Mouse (Mus musculus): ENCODE measurements around the gene Nectin3. TPM values are rescaled to one million over a fixed set of nuclear protein-coding genes. Genes with fewer than 3 reads are reported as not detected.

Nectin3 gene
- polyA plus RNA-seq, 1 experiment from 2014 or later, result 56.6 TPM

- no peak for DNase-seq (ENCODE audit: low spot score)
- H3K27me3 ChIP-seq (replicated peaks; ENCODE audit: insufficient read depth, low read length), result no peaks in the 10 kb centered on the region
- no peaks in the 10 kb centered on the region for H3K9me3 ChIP-seq (ENCODE audit: low read length)
- TF ChIP-seq EP300 (IDR thresholded peaks at IDR 0.05), result no peak
- no peak for TF ChIP-seq CTCF (IDR thresholded peaks at IDR 0.05)
- 93% methylated on average over 15 of the region's 15 CpGs for WGBS
- ATAC-seq, result no peak
- H3K4me2 ChIP-seq (replicated peaks; ENCODE audit: low read depth, low read length), result no peak overlapping the region
- H3K9ac ChIP-seq (replicated peaks; ENCODE audit: low read depth), result no peak overlapping the region
- no peaks in the 10 kb centered on the region for H3K36me3 ChIP-seq (ENCODE audit: insufficient read depth, low read length)
- no peak overlapping the region for H3K4me3 ChIP-seq (ENCODE audit: low read depth, low read length)
- H3K4me1 ChIP-seq (ENCODE audit: insufficient read depth, low read depth, low read length), result no peaks in the 10 kb centered on the region
- no peak overlapping the region for H3K27ac ChIP-seq (ENCODE audit: low read length)
These were observed 90.3 kb downstream of the Nectin3 start for GRCm38 (mm10) chr16:46407997-46408396.

- Histone ChIP-seq H3K36me3 (ENCODE audit: insufficient read depth, low read length) (no peaks in the 10 kb centered on the region), H3K27me3 (replicated peaks; ENCODE audit: insufficient read depth, low read length) (no peaks in the 10 kb centered on the region), H3K9ac (replicated peaks; ENCODE audit: low read depth) (no peak overlapping the region), H3K9me3 (ENCODE audit: low read length) (no peaks in the 10 kb centered on the region), H3K4me2 (replicated peaks; ENCODE audit: low read depth, low read length) (no peak overlapping the region), H3K4me1 (ENCODE audit: insufficient read depth, low read depth, low read length) (no peaks in the 10 kb centered on the region), H3K27ac (ENCODE audit: low read length) (no peak overlapping the region), H3K4me3 (ENCODE audit: low read depth, low read length) (no peak overlapping the region)
- ATAC-seq, result no peak
- no peak for DNase-seq (ENCODE audit: low spot score)
- TF ChIP-seq CTCF (IDR thresholded peaks at IDR 0.05) (no peak), EP300 (IDR thresholded peaks at IDR 0.05) (no peak)
- 91% methylated on average over 7 of the region's 7 CpGs for WGBS
These were observed 91.3 kb downstream of the Nectin3 start for GRCm38 (mm10) chr16:46406844-46407639.

- 83% methylated on average over 4 of the region's 4 CpGs for WGBS
- H3K27ac ChIP-seq (ENCODE audit: low read length), result no peak overlapping the region
- H3K36me3 ChIP-seq (ENCODE audit: insufficient read depth, low read length), result no peaks in the 10 kb centered on the region; the same call in 1 of the 2 replicates
- TF ChIP-seq EP300 (IDR thresholded peaks at IDR 0.05), result no peak
- no peak for TF ChIP-seq CTCF (IDR thresholded peaks at IDR 0.05)
- DNase-seq (ENCODE audit: low spot score), result no peak
- H3K9ac ChIP-seq (replicated peaks; ENCODE audit: low read depth), result no peak overlapping the region
- ATAC-seq, result no peak
- no peaks in the 10 kb centered on the region for H3K27me3 ChIP-seq (replicated peaks; ENCODE audit: insufficient read depth, low read length)
- H3K9me3 ChIP-seq (ENCODE audit: low read length), result no peaks in the 10 kb centered on the region
- no peak overlapping the region for H3K4me2 ChIP-seq (replicated peaks; ENCODE audit: low read depth, low read length)
- H3K4me1 ChIP-seq (ENCODE audit: insufficient read depth, low read depth, low read length), result no peaks in the 10 kb centered on the region
- H3K4me3 ChIP-seq (ENCODE audit: low read depth, low read length), result no peak overlapping the region
These were observed 100.4 kb downstream of the Nectin3 start for GRCm38 (mm10) chr16:46397945-46398344.

- 62% methylated on average over 6 of the region's 6 CpGs for WGBS
- DNase-seq (ENCODE audit: low spot score), result no peak
- TF ChIP-seq EP300 (IDR thresholded peaks at IDR 0.05) (no peak), CTCF (IDR thresholded peaks at IDR 0.05) (no peak)
- H3K9me3 ChIP-seq (ENCODE audit: low read length), result no peaks in the 10 kb centered on the region
- no peak overlapping the region for H3K4me3 ChIP-seq (ENCODE audit: low read depth, low read length)
- no peaks in the 10 kb centered on the region for H3K27me3 ChIP-seq (replicated peaks; ENCODE audit: insufficient read depth, low read length)
- H3K9ac ChIP-seq (replicated peaks; ENCODE audit: low read depth), result no peak overlapping the region
- H3K36me3 ChIP-seq (ENCODE audit: insufficient read depth, low read length), result no peaks in the 10 kb centered on the region; the same call in 1 of the 2 replicates
- H3K27ac ChIP-seq (ENCODE audit: low read length), result no peak overlapping the region
- ATAC-seq, result no peak
- no peak overlapping the region for H3K4me2 ChIP-seq (replicated peaks; ENCODE audit: low read depth, low read length)
- no peaks in the 10 kb centered on the region for H3K4me1 ChIP-seq (ENCODE audit: insufficient read depth, low read depth, low read length)
These were observed 108.8 kb downstream of the Nectin3 start for GRCm38 (mm10) chr16:46389415-46390033.

GRCm38 (mm10) chr16:46388527-46389414 is 109.6 kb downstream of the Nectin3 start:
- H3K4me2 ChIP-seq (replicated peaks; ENCODE audit: low read depth, low read length), result no peak overlapping the region
- WGBS, result 54% methylated on average over 11 of the region's 11 CpGs
- ATAC-seq, result no peak
- H3K4me1 ChIP-seq (ENCODE audit: insufficient read depth, low read depth, low read length), result no peaks in the 10 kb centered on the region
- no peaks in the 10 kb centered on the region for H3K27me3 ChIP-seq (replicated peaks; ENCODE audit: insufficient read depth, low read length)
- no peak overlapping the region for H3K4me3 ChIP-seq (ENCODE audit: low read depth, low read length)
- no peaks in the 10 kb centered on the region for H3K9me3 ChIP-seq (ENCODE audit: low read length)
- no peak overlapping the region for H3K27ac ChIP-seq (ENCODE audit: low read length)
- TF ChIP-seq EP300 (IDR thresholded peaks at IDR 0.05), result no peak
- TF ChIP-seq CTCF (IDR thresholded peaks at IDR 0.05), result no peak
- no peak overlapping the region for H3K9ac ChIP-seq (replicated peaks; ENCODE audit: low read depth)
- H3K36me3 ChIP-seq (ENCODE audit: insufficient read depth, low read length), result no peaks in the 10 kb centered on the region
- no peak for DNase-seq (ENCODE audit: low spot score)

- H3K4me1 ChIP-seq (ENCODE audit: insufficient read depth, low read depth, low read length), result no peaks in the 10 kb centered on the region
These were observed 114.0 kb downstream of the Nectin3 start for GRCm38 (mm10) chr16:46384279-46384678.

More at GRCm38 (mm10) chr16:46384279-46384678, 114.0 kb downstream of the Nectin3 start:
- Histone ChIP-seq H3K27me3 (replicated peaks; ENCODE audit: insufficient read depth, low read length) (no peaks in the 10 kb centered on the region), H3K9me3 (ENCODE audit: low read length) (no peaks in the 10 kb centered on the region), H3K27ac (ENCODE audit: low read length) (no peak overlapping the region), H3K36me3 (ENCODE audit: insufficient read depth, low read length) (no peaks in the 10 kb centered on the region), H3K9ac (replicated peaks; ENCODE audit: low read depth) (no peak overlapping the region), H3K4me3 (ENCODE audit: low read depth, low read length) (no peak overlapping the region), H3K4me2 (replicated peaks; ENCODE audit: low read depth, low read length) (no peak overlapping the region)
- no peak for TF ChIP-seq EP300 (IDR thresholded peaks at IDR 0.05)
- TF ChIP-seq CTCF (IDR thresholded peaks at IDR 0.05), result no peak
- 73% methylated on average over 5 of the region's 5 CpGs for WGBS
- DNase-seq (ENCODE audit: low spot score), result no peak
- no peak for ATAC-seq
